Mouse (Mus musculus) midbrain, embryonic 11.5 days (tissue): Measurements from ENCODE around the gene Serpine1. TPM values are rescaled to one million over a fixed set of nuclear protein-coding genes. Genes with fewer than 3 reads are reported as not detected.
"Not testable (repeated sequence)": the region's sequence is repeated elsewhere in the genome, so short reads cannot be mapped to it uniquely, and the experiment has no call there.

Source experiments
- ATAC-seq: fragments of 200-750 bp; cut with Nextera tagmentation; 2 replicates; pipeline ENCODE4 v1.8.0; 2017; ENCODE audit warnings: moderate TSS enrichment, moderate library complexity; ENCODE audit not compliant: low FRiP score
- DNase-seq: peaks from one replicate; pipeline ENCODE4 v3.0.0; 2015; ENCODE audit warnings: low spot score; ENCODE audit errors: missing footprints
- H3K27ac ChIP-seq: fragments of 300-500 bp; sonication (generic); 2 replicates; pipeline ENCODE4 v1.5.1; 2014; ENCODE audit warnings: low read depth, low read length
- H3K27me3 ChIP-seq: fragments of 300-500 bp; sonication (generic); 2 replicates; pipeline ENCODE4 v1.6.1; 2014; ENCODE audit warnings: mild to moderate bottlenecking, low read length, moderate library complexity, mixed read lengths; ENCODE audit not compliant: control insufficient read depth, insufficient read depth
- H3K36me3 ChIP-seq: fragments of 300-500 bp; sonication (generic); 2 replicates; pipeline ENCODE4 v1.6.1; 2014; ENCODE audit warnings: mild to moderate bottlenecking, low read length, moderate library complexity, mixed read lengths; ENCODE audit not compliant: control insufficient read depth, insufficient read depth
- H3K4me1 ChIP-seq: fragments of 300-500 bp; sonication (generic); 2 replicates; pipeline ENCODE4 v1.6.1; 2014; ENCODE audit warnings: low read length; ENCODE audit not compliant: control insufficient read depth, insufficient read depth
- H3K4me2 ChIP-seq: fragments of 300-500 bp; sonication (generic); 2 replicates; pipeline ENCODE4 v1.6.1; 2014; ENCODE audit warnings: mild to moderate bottlenecking, moderate library complexity
- H3K4me3 ChIP-seq: fragments of 300-500 bp; sonication (generic); 2 replicates; pipeline ENCODE4 v1.5.1; 2014; ENCODE audit warnings: low read depth, low read length
- H3K9ac ChIP-seq: fragments of 300-500 bp; sonication (generic); 2 replicates; pipeline ENCODE4 v1.6.1; 2014; ENCODE audit warnings: low read length
- H3K9me3 ChIP-seq: fragments of 300-500 bp; sonication (generic); 2 replicates; pipeline ENCODE4 v1.6.1; 2016; ENCODE audit warnings: low read length; ENCODE audit not compliant: control insufficient read depth
- WGBS: fragments of 180-500 bp; shearing (Covaris S2); extraction: QIAGEN DNeasy Blood & Tissue Kit; methylation state at CpG from one replicate; pipeline ENCODE4 v1.1.7; 2014; 5-methylcytosine and 5-hydroxymethylcytosine counted together
- polyA plus RNA-seq: library from polyadenylated mRNA; unstranded; fragments of >200 nt; fragmentation: Nextera tagmentation; extraction: Ambion mirVana; gene quantifications from 2 replicates; pipeline ENCODE4 v1.2.1, GENCODE M21; 2014

Serpine1 gene
- polyA plus RNA-seq = not detected in 2 replicates

DNA sequence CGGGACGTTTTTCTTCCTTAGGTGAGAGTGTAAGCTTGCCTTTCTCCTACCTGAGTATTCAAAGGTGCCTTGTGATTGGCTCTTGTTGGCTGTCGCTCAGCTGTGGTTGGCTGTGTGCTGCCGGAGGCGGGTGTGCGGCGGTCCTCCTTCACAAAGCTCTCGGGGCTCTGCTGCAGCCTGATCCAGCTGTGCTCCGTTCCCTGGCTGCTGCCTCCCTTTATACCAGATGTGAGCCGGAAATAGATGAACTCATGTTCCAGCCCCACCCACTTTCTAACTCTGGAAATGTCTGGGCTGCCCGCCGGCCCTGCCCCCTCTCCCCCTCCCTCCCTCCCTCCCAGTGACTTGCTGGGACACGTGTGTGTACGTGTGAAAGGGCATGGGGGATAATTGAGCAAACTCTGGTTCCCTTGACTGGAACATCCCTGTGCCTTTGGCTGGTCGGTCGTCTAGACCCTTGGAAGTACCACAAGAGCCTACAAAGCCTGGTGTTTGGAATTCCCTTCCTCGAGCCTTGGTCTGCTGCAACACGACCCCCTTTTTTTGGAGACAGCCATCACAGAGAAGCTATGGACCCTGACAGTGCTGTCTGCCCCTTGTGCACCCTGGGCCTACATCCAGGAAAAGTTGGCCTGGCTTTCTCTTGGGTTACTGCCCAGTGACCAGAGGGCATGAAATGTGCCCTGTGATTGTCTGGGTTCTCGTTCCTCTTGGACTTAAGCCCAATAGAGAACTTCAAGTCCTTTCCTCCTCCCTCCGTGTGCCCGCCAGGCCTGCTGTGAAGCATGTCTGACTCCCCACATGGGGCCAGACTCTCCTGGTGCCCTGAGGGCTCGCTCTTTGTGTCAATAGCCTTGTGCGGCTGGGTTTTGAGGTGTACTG lies at the start of gene Serpine1:
Serpine1 (minus strand) TSS at position 190 of the 882 bp plus-strand sequence.
- Histone ChIP-seq H3K36me3 (no peaks in the 10 kb centered on the region), H3K4me2 (peak within 1 kb of the TSS; percentile 36), H3K4me1 (peaks cover 3% of the 10 kb centered on the region; the same call in 1 of the 2 replicates), H3K9me3 (no peaks in the 10 kb centered on the region), H3K27ac (no peak within 1 kb of the TSS), H3K4me3 (peak within 1 kb of the TSS; percentile 11; the same call in 1 of the 2 replicates), H3K9ac (no peak within 1 kb of the TSS), H3K27me3 (no peaks in the 10 kb centered on the region)
- 21% methylated on average over 23 of the region's 23 CpGs for WGBS
- ATAC-seq = peak; percentile 57; the same call in 1 of the 2 replicates
- DNase-seq = peak; percentile 85

DNA sequence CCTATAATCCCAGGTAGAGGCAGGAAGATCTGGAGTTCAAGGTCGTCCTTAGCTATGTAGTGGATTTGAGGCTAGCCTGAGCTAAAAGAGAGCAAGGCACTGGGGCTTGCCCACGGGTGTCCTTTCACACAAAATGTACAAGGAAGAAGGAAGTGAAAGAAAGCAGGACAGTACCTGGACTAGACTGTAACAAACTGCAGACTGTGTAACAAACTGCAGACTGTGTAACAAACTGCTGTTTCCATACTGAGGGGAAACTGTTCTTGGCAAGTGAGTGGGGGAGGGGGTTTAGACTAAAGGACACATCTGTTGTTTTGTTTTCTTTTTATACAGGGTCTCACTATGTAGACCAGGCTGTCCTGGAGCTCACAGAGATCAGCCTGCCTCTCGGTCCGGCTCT lies 49.2 kb upstream of the Serpine1 start:
- 83% methylated on average over 4 of the region's 4 CpGs for WGBS
- H3K9ac ChIP-seq = no peak overlapping the region
- H3K9me3 ChIP-seq = no peaks in the 10 kb centered on the region
- no peaks in the 10 kb centered on the region for H3K27me3 ChIP-seq
- peaks cover 5% of the 10 kb centered on the region for H3K4me1 ChIP-seq
- ATAC-seq (no peak), DNase-seq (peak; percentile 68)
- no peaks in the 10 kb centered on the region for H3K36me3 ChIP-seq
- H3K4me2 ChIP-seq = no peak overlapping the region
- no peak overlapping the region for H3K4me3 ChIP-seq
- no peak overlapping the region for H3K27ac ChIP-seq

DNA sequence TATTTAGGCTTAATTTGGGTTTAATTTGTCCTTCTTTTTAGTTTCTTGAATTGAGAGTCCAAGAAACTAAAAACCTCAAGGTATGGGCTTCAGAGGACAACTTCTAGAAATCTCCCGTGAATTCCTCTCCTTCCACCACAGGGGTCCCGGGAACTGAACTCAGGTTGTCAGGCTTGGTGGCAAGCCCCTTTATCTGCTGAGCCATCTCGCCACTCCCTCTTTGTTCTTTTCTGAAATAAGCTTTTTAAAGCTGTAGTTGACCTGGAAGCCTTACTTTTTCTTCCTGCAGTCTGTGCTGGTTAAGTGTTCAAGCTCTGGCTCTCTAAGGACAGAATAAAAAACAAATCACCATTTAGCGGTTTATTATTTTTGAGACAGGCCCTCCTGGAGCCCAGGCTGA lies 46.8 kb upstream of the Serpine1 start:
- Histone ChIP-seq H3K9ac (no peak overlapping the region), H3K36me3 (no peaks in the 10 kb centered on the region), H3K27me3 (no peaks in the 10 kb centered on the region), H3K4me1 (peaks cover 7% of the 10 kb centered on the region), H3K4me2 (no peak overlapping the region), H3K9me3 (no peaks in the 10 kb centered on the region), H3K27ac (no peak overlapping the region), H3K4me3 (no peak overlapping the region)
- peak; percentile 71 for DNase-seq
- 71% methylated on average over 4 of the region's 4 CpGs for WGBS
- no peak for ATAC-seq

DNA sequence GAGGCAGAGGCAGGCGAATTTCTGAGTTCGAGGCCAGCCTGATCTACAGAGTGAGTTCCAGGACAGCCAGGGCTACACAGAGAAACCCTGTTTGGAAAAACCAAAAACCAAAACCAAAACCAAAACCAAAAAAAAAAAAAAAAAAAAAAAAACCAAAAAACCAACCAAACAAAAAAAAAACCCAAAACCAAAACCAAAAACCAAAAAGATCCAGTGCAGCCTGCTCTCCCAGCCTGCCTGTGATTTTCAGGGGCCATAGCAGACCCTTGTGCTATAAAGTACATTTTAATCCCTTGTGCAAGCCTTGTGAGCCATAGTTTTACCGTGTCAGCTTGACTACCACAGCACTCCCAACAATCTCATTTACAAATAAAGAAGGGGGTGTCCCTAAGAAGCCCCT lies 45.9 kb upstream of the Serpine1 start:
- H3K9ac ChIP-seq, ATAC-seq, H3K4me3 ChIP-seq, H3K4me2 ChIP-seq, DNase-seq, H3K36me3 ChIP-seq, H3K27me3 ChIP-seq, H3K9me3 ChIP-seq, H3K27ac ChIP-seq, H3K4me1 ChIP-seq: not testable (repeated sequence)
- 89% methylated on average over 3 of the region's 3 CpGs for WGBS

DNA sequence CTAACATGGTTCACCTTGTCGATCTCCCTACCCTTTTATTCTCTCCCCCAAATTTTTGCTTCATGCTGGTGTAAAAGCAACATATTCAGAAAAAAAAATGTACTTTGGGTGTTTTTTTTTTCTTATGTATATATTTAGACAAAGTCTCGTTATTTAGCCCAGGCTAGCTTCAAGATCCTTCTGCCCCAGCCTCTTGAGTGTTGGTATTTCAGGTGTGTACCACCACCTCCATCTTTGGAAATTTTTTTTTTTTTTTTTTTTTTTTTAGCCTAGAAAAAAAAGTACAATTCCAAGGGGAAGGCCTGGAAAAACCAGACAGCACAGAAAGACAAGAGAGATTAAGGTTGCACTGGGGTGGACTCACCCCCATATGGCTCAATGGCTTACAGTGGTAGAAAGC lies 44.9 kb upstream of the Serpine1 start:
- H3K27ac ChIP-seq = no peak overlapping the region
- H3K4me1 ChIP-seq = peaks cover 4% of the 10 kb centered on the region
- H3K4me2 ChIP-seq = no peak overlapping the region
- no peak for ATAC-seq
- no peak for DNase-seq
- no peak overlapping the region for H3K9ac ChIP-seq
- no peaks in the 10 kb centered on the region for H3K36me3 ChIP-seq
- no peaks in the 10 kb centered on the region for H3K9me3 ChIP-seq
- no peak overlapping the region for H3K4me3 ChIP-seq
- no peaks in the 10 kb centered on the region for H3K27me3 ChIP-seq
- WGBS = 80% methylated on average over 2 of the region's 2 CpGs

DNA sequence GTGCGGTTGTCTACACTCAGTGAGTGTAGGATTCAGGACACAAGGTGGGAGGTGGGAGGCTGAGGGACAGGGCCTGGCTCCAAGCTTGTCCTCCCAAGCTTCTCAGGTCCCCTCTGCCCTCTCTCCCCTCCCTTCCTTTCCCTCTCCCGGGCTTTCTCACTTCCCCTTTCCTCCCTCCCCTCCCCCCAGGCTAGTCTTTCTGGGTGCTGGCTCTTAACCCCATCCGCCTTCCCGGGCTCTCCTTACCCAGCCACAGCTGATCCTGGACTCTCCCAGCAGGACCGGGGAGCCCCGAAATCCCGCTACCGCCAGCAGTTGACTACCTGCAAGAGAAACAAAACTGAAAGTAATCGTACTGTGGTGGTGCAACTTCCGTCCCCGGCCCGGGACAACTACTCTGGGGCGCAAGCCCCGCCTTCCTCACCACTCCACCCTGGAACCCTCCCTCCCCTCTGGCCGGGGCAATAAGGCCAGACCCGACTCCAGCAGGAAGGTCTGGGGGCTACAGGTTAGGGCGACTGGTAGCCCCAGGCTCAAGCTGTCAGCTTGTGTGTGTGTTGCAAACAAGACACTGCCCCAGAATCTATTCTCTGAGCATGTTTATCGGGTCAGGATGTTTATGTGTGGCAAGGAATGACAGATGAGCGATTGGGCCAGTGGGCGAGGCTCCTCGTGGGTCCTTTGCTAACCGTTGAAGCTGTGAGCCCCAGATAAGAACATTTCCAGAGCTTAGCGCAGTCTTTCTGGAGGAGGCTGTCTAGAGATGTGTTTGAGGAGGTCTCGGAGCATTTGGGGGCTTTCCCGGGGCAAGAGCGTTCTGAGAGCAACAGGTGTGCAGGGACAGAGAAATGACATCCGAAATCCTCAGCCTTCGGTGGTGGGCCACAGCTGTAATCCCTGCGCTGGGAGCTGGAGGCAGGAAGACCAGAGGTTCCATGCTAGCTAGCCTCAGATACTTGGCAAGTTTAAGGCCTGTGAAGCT lies 44.1 kb upstream of the Serpine1 start, which contains the start of gene Trim56:
Trim56 (minus strand) TSS at position 344 of the 982 bp plus-strand sequence.
- Histone ChIP-seq H3K4me2 (peak within 1 kb of the TSS; percentile 46), H3K27me3 (no peaks in the 10 kb centered on the region), H3K4me3 (peak within 1 kb of the TSS; percentile 40), H3K9ac (peak within 1 kb of the TSS; percentile 78), H3K9me3 (no peaks in the 10 kb centered on the region), H3K4me1 (peaks cover 4% of the 10 kb centered on the region), H3K36me3 (no peaks in the 10 kb centered on the region), H3K27ac (no peak within 1 kb of the TSS)
- ATAC-seq = peak; percentile 76
- WGBS = 9% methylated on average over 29 of the region's 29 CpGs
- peak; percentile 94 for DNase-seq

DNA sequence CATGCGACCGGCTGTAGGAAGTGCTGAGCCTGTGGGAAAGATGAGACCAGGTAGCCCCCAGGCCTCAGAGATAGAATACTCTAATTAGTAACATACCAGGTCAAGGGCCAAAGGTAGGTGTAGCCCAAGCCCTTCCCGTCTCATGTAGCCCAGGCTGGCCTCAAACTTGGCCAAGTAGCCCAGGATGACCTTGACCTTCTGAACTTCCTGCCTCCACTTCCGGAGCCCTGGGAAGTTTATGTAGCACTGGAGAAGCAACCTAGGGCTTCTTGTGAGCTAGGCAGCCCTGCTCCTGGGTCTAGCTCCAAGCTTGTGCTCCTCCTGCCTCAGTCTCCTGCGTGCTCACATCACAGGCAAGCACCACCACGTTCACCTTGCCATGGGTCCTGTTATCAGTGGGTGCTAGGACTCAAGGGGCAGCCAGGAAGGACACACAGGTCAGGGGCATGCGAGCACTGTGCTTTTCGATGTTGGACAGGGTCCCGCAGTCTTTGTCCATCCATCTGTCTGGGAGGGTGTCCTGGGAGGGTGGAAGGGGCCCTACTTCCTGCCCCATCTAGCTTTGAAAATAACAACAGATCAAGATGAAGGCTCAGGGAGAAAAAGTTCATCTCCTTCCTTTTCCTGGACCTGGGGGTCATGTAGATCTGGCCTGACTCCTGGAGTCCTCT lies 43.0 kb upstream of the Serpine1 start:
- no peak overlapping the region for H3K27ac ChIP-seq
- peak overlapping the region; percentile 46 for H3K4me2 ChIP-seq
- H3K9me3 ChIP-seq = no peaks in the 10 kb centered on the region
- peaks cover 4% of the 10 kb centered on the region for H3K4me1 ChIP-seq
- 86% methylated on average over 9 of the region's 9 CpGs for WGBS
- H3K9ac ChIP-seq = no peak overlapping the region
- H3K4me3 ChIP-seq = no peak overlapping the region
- no peaks in the 10 kb centered on the region for H3K27me3 ChIP-seq
- ATAC-seq = no peak
- peak; percentile 67 for DNase-seq
- H3K36me3 ChIP-seq = no peaks in the 10 kb centered on the region

DNA sequence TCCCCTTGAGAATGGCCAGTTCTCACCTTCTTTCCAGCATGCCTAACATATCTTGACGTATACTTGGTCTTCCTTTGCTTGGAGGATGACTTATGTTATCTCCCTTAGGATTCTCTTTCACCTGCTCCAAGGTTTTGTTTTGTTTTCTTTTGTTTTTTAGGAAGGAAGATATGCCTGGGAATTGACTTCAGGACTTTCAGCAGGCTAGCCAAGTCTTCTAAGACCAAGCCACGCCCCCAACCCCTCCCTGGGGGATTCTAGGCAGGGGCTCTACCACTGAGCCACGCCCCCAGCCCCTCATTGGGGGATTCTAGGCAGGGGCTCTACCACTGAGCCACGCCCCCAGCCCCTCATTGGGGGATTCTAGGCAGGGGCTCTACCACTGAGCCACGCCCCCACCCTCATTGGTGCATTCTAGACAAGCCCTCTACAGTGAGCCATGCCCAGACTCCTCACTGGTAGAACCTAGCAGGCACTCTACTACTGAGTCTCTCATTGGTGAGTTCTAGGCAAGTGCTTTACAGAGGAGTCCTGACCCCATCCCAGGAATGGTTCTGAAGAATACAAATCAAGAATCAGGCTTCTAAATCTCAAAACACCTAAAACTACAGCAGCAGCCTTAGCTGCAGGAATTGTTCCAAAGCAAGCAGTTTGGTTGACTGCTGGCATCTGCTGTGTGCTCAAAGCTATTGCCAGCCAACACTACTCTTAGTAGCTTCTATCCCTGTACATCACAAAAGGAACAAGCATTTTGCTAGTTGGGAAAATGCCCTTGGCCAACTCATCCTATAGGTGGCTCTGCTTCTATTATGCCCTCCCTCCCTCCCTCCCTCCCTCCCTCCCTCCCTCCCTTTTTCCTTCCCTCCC lies 39.7 kb upstream of the Serpine1 start:
- H3K36me3 ChIP-seq = no peaks in the 10 kb centered on the region
- H3K4me1 ChIP-seq = peaks cover 4% of the 10 kb centered on the region
- H3K27ac ChIP-seq = no peak overlapping the region
- DNase-seq (no peak), ATAC-seq (no peak)
- H3K27me3 ChIP-seq = no peaks in the 10 kb centered on the region
- no peaks in the 10 kb centered on the region for H3K9me3 ChIP-seq
- WGBS = 81% methylated on average over 5 of the region's 5 CpGs
- no peak overlapping the region for H3K9ac ChIP-seq
- no peak overlapping the region for H3K4me2 ChIP-seq
- no peak overlapping the region for H3K4me3 ChIP-seq
